Mouse (Mus musculus) MEL-GATA-1-ER (cell line): ENCODE measurements around the gene Cib1.

Experiments used
- DNase-seq: peaks from one replicate; pipeline ENCODE4 v3.0.0-alpha.2; 2012; ENCODE audit warnings: low read depth; ENCODE audit errors: extremely low read depth

The Cib1 gene

GRCm38 (mm10) chr7:80201888-80202540 is 30.6 kb downstream of the Cib1 start:
- no peak for DNase-seq

- DNase-seq = no peak
These were observed 31.6 kb downstream of the Cib1 start for GRCm38 (mm10) chr7:80200963-80201539.

GRCm38 (mm10) chr7:80200588-80200945 is 32.0 kb downstream of the Cib1 start:
- no peak for DNase-seq

- DNase-seq = no peak
These were observed 32.6 kb downstream of the Cib1 start for GRCm38 (mm10) chr7:80199851-80200587.

GRCm38 (mm10) chr7:80199286-80199685 is 33.3 kb downstream of the Cib1 start:
- no peak for DNase-seq

- no peak for DNase-seq
These were observed 33.8 kb downstream of the Cib1 start for GRCm38 (mm10) chr7:80198863-80199262.

- DNase-seq = peak; percentile 69
These were observed 34.5 kb downstream of the Cib1 start for GRCm38 (mm10) chr7:80197941-80198778.

- DNase-seq = no peak
These were observed 35.2 kb downstream of the Cib1 start for GRCm38 (mm10) chr7:80197371-80197770.

- DNase-seq = no peak
These were observed 36.9 kb downstream of the Cib1 start for GRCm38 (mm10) chr7:80195576-80196263.

- no peak for DNase-seq
These were observed 37.5 kb downstream of the Cib1 start for GRCm38 (mm10) chr7:80195146-80195545.

- no peak for DNase-seq
These were observed 38.5 kb downstream of the Cib1 start for GRCm38 (mm10) chr7:80193941-80194739.

- peak; percentile 76 for DNase-seq
These were observed 40.2 kb downstream of the Cib1 start for GRCm38 (mm10) chr7:80192226-80193061.

GRCm38 (mm10) chr7:80191455-80191854 is 41.2 kb downstream of the Cib1 start:
- DNase-seq = no peak

GRCm38 (mm10) chr7:80189147-80189933 is 43.3 kb downstream of the Cib1 start:
- DNase-seq = no peak

GRCm38 (mm10) chr7:80188579-80189125 is 44.0 kb downstream of the Cib1 start:
- DNase-seq = no peak

GRCm38 (mm10) chr7:80187501-80187900 is 45.1 kb downstream of the Cib1 start:
- DNase-seq = no peak

GRCm38 (mm10) chr7:80186531-80187296 is 45.9 kb downstream of the Cib1 start, which contains the start of gene Sema4b:
Gene Sema4b (plus strand): TSS chr7:80186841.
- DNase-seq = no peak
